Mouse (Mus musculus) left cerebral cortex, adult 8-10 months (tissue): ENCODE results near the gene Atp5g3. TPM values are rescaled to one million over a fixed set of nuclear protein-coding genes. Genes with fewer than 3 reads are reported as not detected.
"Not testable (repeated sequence)": the region's sequence is repeated elsewhere in the genome, so short reads cannot be mapped to it uniquely, and the experiment has no call there.

Experiments used
- DNase-seq, 2 experiments: peaks; one replicate each; pipeline ENCODE4 v3.0.0; 2022; ENCODE audit warnings: low spot score in 2 of 2
- total RNA-seq, 4 experiments: library from RNA; stranded (reverse); gene quantifications; 2 replicates each; pipeline ENCODE4 v1.2.4; 2022

The Atp5g3 gene
- total RNA-seq = 100 to 1,000 TPM; 466 to 555 (median 507) TPM

- peak; percentile 87 to 90 for DNase-seq
Observed at GRCm38 (mm10) chr2:73911175-73911700, at the start of gene Atp5g3. Atp5g3 (minus strand) TSS chr2:73911326.

- DNase-seq = no peak
Observed at GRCm38 (mm10) chr2:73958342-73958741, 47.2 kb upstream of the Atp5g3 start.

- DNase-seq = no peak
Observed at GRCm38 (mm10) chr2:73953612-73954011, 42.5 kb upstream of the Atp5g3 start.

DNA sequence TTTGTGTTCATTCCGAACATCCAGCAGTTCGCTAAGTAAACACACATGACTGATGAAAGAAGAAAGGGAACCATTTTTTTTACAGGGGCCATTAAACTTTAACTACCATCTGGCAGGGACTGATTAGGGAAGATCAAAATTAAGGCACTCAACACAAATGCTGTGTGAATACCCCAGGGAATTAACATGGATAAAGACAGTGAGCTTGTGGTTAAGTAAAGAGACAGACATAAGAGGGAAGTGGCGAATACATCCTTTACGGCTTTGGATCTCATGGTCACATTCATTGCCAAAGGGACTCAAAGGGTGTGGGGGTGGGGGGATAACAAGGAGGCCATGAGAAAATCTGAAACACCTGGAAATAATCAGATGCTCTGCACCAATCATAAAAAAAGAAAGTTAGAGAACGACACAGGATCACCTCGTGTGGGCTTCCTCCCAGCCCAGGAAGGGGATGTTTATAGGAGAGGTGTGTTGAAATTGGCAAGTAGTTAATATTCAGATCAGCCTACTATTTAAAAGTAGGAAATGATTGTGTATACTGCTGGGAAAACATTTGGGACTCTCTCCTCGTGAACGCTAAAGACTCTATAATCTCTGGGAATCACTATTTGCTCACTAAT is 41.6 kb upstream of the Atp5g3 start:
- no peak for DNase-seq

DNA sequence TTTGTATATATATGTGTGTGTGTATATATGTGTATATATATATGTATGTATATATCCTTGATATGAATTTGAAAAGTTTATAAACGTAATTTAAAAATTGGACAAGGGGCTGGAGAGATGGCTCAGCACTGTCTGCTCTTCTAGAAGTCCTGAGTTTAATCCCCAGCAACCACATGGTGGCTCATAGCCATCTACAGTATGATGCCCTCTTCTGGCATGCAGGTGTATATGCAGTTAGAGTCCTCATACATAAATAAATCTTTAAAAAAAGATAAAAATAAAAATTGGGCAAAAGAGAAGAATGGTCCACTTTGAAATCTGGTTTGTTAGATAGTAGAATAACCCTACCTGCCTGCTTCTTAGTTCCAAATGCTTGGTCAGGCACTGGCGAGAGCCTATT is 36.2 kb upstream of the Atp5g3 start:
- DNase-seq = no peak

- DNase-seq = no peak
Observed at GRCm38 (mm10) chr2:73943735-73944134, 32.6 kb upstream of the Atp5g3 start.

GRCm38 (mm10) chr2:73942844-73943243 is 31.7 kb upstream of the Atp5g3 start:
- no peak for DNase-seq

DNA sequence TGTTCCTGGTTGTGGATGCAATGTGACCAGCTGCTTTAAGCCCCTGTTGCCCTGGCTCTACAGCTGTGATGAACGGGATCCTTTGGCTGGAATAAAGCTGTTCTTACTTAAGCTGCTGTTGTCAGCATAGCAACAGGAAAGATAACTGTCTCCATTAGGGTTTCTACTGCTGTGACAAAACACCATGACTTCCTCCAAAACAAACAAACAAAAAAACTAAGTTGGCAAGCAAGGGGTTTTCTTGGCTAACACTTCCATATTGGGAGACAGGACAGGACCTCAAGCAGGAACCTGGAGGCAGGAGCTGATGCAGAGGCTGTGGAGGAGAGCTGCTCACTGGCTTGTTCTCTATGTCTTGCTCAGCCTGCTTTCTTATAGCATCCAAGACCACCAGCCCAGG is 30.2 kb upstream of the Atp5g3 start:
- DNase-seq = no peak

DNA sequence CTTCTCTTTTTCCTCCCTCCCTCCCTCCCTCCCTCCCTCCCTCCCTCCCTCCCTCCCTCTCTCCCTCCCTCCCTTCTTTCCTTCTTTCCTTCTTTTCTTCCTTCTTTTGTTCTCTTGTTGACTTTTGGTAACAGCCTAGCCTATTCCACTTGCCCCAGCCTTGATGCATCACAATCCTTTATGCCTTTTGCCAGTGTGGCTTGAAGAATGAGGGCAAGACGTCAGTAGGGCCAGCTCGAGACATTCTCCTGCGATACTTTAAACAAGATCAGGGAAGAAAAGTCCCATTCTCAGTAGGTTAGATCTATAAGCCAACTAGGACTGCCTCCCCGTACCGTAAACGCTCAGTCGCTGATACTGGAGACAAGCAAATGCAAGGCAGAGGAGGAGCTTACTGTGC is 29.3 kb upstream of the Atp5g3 start:
- DNase-seq = no peak

- DNase-seq = no peak
Observed at GRCm38 (mm10) chr2:73938896-73939295, 27.8 kb upstream of the Atp5g3 start.

DNA sequence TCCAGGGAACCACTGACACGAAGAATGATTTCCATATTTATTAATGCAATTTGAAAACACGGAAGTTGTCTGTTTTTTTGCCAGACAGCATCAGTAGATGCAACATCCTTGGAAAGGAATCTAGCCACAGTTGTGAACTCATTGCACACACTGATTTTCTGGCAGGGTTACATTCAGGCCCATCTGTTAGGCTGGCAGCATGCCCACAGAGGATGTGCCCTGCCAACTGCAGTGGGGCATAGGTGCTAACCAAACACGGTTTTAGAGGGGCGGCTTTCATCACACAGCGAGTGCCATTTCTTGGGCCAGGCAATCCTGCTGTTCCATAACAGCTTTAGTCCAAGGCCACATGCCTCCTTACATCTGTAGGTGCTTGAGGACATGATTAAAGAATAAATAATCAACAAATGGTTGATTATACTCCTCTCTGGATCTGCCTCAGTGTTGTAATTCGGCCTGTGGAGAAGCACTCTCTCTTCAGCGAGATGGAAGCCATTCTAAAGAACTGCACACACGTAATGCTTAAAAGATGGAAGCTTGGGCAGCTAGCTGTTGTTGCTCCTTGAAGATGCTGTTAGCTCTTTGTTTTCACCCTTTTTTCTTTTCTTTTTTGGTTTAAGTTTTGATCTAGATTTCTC is 21.7 kb upstream of the Atp5g3 start:
- DNase-seq = no peak

GRCm38 (mm10) chr2:73927711-73928110 is 16.6 kb upstream of the Atp5g3 start:
- DNase-seq = no peak

DNA sequence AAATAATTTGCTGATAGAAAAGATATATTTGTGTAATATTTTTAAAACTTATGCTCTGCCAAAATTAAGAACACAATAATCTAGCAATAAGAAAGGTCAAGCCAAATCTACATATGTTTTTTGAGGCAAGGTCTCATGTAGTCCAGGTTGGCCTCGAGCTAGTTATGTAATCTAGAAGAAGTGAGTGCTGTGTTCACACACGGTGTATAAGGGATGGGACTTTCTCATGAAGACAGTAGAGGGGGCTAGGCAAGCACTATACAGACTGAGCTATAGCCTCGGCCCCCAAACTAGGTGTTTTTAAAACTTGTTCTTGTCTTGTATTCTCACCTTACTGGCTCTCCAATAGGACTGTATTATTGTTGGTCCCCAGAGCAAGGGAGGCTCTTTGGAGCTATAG is 14.4 kb upstream of the Atp5g3 start:
- DNase-seq = no peak

- DNase-seq = peak; percentile 24 to 71
Observed at GRCm38 (mm10) chr2:73925089-73925488, 14.0 kb upstream of the Atp5g3 start.

- peak in 1 of 2 experiments; percentile 62 for DNase-seq
Observed at GRCm38 (mm10) chr2:73919642-73920041, 8.5 kb upstream of the Atp5g3 start.

- no peak for DNase-seq
Observed at GRCm38 (mm10) chr2:73912264-73912663, 1.1 kb upstream of the Atp5g3 start.

DNA sequence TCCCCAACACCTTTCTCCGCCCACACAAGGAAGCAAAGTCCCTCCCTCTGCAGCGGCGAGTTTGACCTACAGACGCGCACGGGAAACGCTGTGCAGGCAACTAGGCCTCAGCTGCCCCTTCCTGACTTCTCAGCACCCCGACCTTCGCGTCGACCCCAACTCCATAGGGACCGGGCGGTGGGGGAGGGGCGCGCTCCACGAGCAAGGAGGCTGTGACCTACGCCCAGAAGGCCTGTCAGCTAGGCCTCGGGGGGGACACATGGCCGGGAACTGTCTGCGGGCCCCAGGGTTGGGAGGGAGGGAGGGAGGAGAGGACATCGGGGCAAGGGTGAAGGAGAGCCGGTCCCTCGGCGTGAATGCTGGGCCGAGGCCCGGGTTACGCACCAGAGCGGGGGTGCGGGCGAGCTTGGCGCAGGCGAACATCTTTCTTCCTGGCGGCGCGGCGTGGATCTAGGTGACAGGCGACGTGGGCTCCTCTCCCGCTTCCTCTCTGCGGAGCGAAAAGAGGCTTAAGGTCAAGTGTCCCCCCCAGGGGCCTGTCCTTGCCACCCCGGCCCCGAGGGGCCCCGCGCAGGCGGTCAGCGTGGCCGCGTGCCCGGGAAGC is 453 bp downstream of the Atp5g3 start:
- peak; percentile 31 to 34 for DNase-seq

DNA sequence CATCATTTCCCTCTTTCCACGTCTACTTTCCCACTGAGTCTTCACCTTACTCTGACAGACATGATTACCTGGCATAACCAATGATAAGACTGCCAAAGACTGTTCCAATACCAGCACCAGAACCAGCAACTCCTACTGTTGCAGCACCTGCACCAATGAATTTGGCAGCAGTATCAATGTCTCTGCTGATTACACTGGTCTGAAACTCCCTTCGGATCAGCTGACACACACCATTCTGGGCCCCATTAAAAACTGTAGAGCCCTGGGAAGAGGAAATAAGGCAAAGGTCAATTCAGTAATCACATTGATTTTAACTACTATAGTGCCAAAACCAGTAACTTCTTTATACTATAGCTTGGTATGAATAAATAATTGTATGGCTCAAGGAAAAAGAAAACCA is 2.0 kb downstream of the Atp5g3 start:
- DNase-seq = no peak

GRCm38 (mm10) chr2:73904679-73905078 is 6.4 kb downstream of the Atp5g3 start:
- DNase-seq = not testable (repeated sequence)

GRCm38 (mm10) chr2:73903536-73903935 is 7.6 kb downstream of the Atp5g3 start:
- no peak for DNase-seq

- DNase-seq = not testable (repeated sequence)
Observed at GRCm38 (mm10) chr2:73902328-73902727, 8.8 kb downstream of the Atp5g3 start.

- DNase-seq = no peak
Observed at GRCm38 (mm10) chr2:73901169-73901568, 10.0 kb downstream of the Atp5g3 start.

DNA sequence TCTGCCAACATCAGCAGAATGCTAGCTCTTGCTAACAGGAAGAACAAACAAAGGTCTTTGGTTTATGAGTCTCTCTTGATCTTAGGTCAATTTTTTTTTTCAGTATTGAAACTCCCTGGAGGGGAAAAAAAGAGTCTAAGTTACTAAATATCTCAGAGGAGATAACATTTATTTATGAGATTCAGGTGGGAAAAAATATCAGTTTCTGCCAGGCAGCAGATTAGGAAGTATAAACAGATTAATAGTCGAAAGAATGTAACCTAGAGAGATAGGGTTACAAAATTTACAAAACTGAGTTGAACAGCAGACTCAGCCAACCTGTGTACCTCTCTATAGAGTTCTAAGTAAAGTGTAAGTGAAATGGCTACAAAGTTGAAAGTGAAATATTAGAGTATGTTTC is 10.8 kb downstream of the Atp5g3 start:
- no peak for DNase-seq
